ENCODE assay signal across 10 mouse cellular contexts in the genomic region with DNA sequence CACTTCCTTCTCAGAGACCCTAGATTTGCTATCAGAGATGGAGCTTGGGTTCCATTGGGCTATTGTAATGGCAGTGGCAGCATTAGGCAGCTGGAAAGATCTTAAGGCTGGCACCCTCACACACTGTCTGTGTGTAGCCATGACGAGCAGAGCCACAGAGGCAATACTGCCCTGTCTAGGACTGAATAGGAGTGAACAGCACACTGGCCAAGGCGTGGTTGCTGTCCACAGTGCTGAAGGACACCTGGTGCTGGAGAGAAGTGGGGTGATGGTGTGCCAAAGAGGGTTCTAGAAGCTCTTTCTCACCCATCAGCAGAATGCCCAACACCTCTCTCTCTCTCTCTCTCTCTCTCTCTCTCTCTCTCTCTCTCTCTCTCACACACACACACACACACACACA.
A peak's percentile ranks its signal among the peaks of the same experiment; 100 is the strongest.
DNase-seq lines count a peak whose midpoint lies in the region; ATAC-seq and TF ChIP-seq lines count a peak whose summit lies in the region.
"Had no signal": no experiment of that assay in that cellular context is flagged by ENCODE, and none has a peak within 500 bp of the region (broad histone marks: within the 10 kb centered on the region; RNA-seq: fewer than 3 reads in every experiment).

No protein-coding gene starts in this region.

- intact Hi-C loops in gastrocnemius, postnatal 14 days (cut with DNase I; ENCODE audit: low total_unique reads) = no loop called here

- DNase-seq in gastrocnemius, postnatal 14 days = peak; percentile 11
- DNase-seq in gastrocnemius, postnatal 10 days = no peak
- peak; percentile 13 to 29 for DNase-seq in lung, postnatal 4 days
- DNase-seq in lung, adult 2 months = no peak
- peak; percentile 53 for DNase-seq in embryo, embryonic 11 days
- DNase-seq in neural tube, embryonic 11.5 days (ENCODE audit: low spot score) = peak; percentile 36
- DNase-seq in spleen, postnatal 4 days (ENCODE audit: low spot score in 2 of 2) = no peak
- no peak for DNase-seq in liver, postnatal 0 days
- DNase-seq: right cerebral cortex, postnatal 14 days had no signal

- no peak overlapping the region for H3K4me3 ChIP-seq in lung, adult 2 months (replicated peaks; ENCODE audit: extremely low read depth, low read depth, low read length)
- H3K4me3 ChIP-seq in neural tube, embryonic 11.5 days (ENCODE audit: low read depth, low read length) = no peak overlapping the region
- no peak overlapping the region for H3K4me3 ChIP-seq in liver, postnatal 0 days (ENCODE audit: low read depth, low read length)
- H3K4me3 ChIP-seq: layer of hippocampus, adult 2 months had no signal

- TF ChIP-seq EP300 in liver, postnatal 0 days (IDR thresholded peaks at IDR 0.05; ENCODE audit: low read depth) = no peak

- no peak for ATAC-seq in neural tube, embryonic 11.5 days (ENCODE audit: insufficient read depth, low FRiP score, low TSS enrichment)
- no peak for ATAC-seq in liver, postnatal 0 days

- H3K27ac ChIP-seq in neural tube, embryonic 11.5 days (ENCODE audit: low read depth, low read length) = no peak overlapping the region
- H3K27ac ChIP-seq in liver, postnatal 0 days (ENCODE audit: low read depth) = no peak overlapping the region
- H3K27ac ChIP-seq: layer of hippocampus, adult 2 months had no signal

- 31% methylated on average over 2 of the region's 2 CpGs for WGBS in lung, adult 2 months
- 26% methylated on average over 2 of the region's 2 CpGs for WGBS in neural tube, embryonic 11.5 days
- 23% methylated on average over 2 of the region's 2 CpGs for WGBS in liver, postnatal 0 days (ENCODE audit: insufficient replicate concordance)

- H3K27me3 ChIP-seq in neural tube, embryonic 11.5 days (ENCODE audit: control insufficient read depth, insufficient read depth, low read length) = no peaks in the 10 kb centered on the region
- no peaks in the 10 kb centered on the region for H3K27me3 ChIP-seq in liver, postnatal 0 days (ENCODE audit: insufficient read depth, low read length)

- no peak for TF ChIP-seq POLR2A in lung, adult 2 months (IDR thresholded peaks at IDR 0.05; ENCODE audit: borderline replicate concordance, extremely low read depth, low read depth, low read length)

- H3K9ac ChIP-seq in neural tube, embryonic 11.5 days (ENCODE audit: low read length) = no peak overlapping the region
- no peak overlapping the region for H3K9ac ChIP-seq in liver, postnatal 0 days (replicated peaks)

- no peak for TF ChIP-seq CTCF in lung, adult 2 months (IDR thresholded peaks at IDR 0.05; ENCODE audit: insufficient read depth, low read length)
- TF ChIP-seq CTCF in liver, postnatal 0 days (IDR thresholded peaks at IDR 0.05; ENCODE audit: low read depth) = no peak

- no peaks in the 10 kb centered on the region for H3K9me3 ChIP-seq in neural tube, embryonic 11.5 days (ENCODE audit: control insufficient read depth, low read length)
- no peaks in the 10 kb centered on the region for H3K9me3 ChIP-seq in liver, postnatal 0 days (ENCODE audit: low read length)

- no peaks in the 10 kb centered on the region for H3K36me3 ChIP-seq in neural tube, embryonic 11.5 days (ENCODE audit: control insufficient read depth, insufficient read depth, low read length)
- H3K36me3 ChIP-seq in liver, postnatal 0 days (replicated peaks; ENCODE audit: insufficient read depth, low read length) = no peaks in the 10 kb centered on the region

- no peak overlapping the region for H3K4me2 ChIP-seq in neural tube, embryonic 11.5 days (ENCODE audit: low read depth)
- no peak overlapping the region for H3K4me2 ChIP-seq in liver, postnatal 0 days (ENCODE audit: low read depth, low read length)

- no peaks in the 10 kb centered on the region; the same call in 1 of the 2 replicates for H3K4me1 ChIP-seq in lung, adult 2 months (ENCODE audit: control insufficient read depth, insufficient read depth, low read length)
- H3K4me1 ChIP-seq in neural tube, embryonic 11.5 days (ENCODE audit: control insufficient read depth, insufficient read depth, low read length) = no peaks in the 10 kb centered on the region
- no peaks in the 10 kb centered on the region for H3K4me1 ChIP-seq in liver, postnatal 0 days (ENCODE audit: insufficient read depth)

Comparison
In these comparisons a context has a peak if more than half of its experiments do, and no peak if none do; other contexts are left out.
1. DNase-seq: peak in gastrocnemius, postnatal 14 days (single experiment), lung, postnatal 4 days (2 of 2), embryo, embryonic 11 days (single experiment) and neural tube, embryonic 11.5 days (single experiment); none in gastrocnemius, postnatal 10 days (single experiment), lung, adult 2 months (single experiment), spleen, postnatal 4 days (0 of 2) and liver, postnatal 0 days (single experiment).